Comparison of ENCODE assay signal across 15 mouse cellular contexts in the genomic region with DNA sequence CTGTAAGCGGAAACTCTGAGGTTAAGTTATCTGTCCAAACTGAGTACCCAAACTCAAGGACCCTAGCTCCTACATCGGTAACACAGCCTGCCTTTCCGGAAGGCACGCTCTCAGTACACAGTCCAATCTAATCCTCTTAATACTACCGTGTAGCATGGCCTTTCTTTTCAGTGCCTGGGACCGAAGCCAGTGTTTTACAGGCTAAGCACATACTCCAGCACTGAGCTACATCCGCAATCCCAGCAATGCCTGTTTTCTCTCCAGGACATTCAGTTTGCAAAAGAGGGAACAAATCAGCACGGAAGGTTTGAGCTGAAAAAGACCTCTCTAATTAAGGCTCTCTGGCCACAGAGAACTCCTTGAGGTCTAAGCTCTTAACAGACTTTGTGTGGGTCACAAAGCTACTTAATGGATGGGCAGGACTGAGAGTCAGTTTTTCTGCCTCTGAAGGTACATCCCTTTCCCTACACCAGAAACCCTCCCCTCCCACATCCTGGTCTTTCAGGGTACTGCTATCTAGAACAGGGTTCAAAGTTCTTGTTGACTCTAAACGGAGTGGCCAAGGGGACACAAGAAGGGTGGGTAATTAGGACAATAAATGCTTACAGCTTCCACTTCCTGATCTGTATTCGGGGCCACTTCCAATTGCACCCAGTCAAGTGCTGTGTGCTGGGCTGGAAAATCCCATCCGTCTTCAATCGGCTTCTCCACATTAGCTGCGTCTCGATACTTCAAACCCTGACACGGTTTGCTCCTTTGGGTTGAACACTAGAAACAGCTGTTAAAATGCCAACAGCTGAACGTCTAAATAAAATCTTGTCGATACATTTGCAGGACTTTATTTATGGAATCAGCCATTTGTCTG. TPM values are rescaled to one million over a fixed set of nuclear protein-coding genes. Genes with fewer than 3 reads are reported as not detected.
DNase-seq lines count a peak whose midpoint lies in the region; ATAC-seq lines count a peak whose summit lies in the region.
"Had no signal": no experiment of that assay in that cellular context is flagged by ENCODE, and none has a peak within 500 bp of the region (broad histone marks: within the 10 kb centered on the region; RNA-seq: fewer than 3 reads in every experiment).

No protein-coding gene starts in this region.

- WGBS in hindbrain, embryonic 15.5 days, result 66% methylated on average over 17 of the region's 17 CpGs
- WGBS in hindbrain, embryonic 13.5 days, result 71% methylated on average over 17 of the region's 17 CpGs
- WGBS in neural tube, embryonic 15.5 days, result 58% methylated on average over 17 of the region's 17 CpGs
- 48% methylated on average over 17 of the region's 17 CpGs for WGBS in limb, embryonic 15.5 days

- H3K4me3 ChIP-seq in hindbrain, embryonic 15.5 days, result no peak overlapping the region
- H3K4me3 ChIP-seq in hindbrain, embryonic 13.5 days, result no peak overlapping the region
- H3K4me3 ChIP-seq in neural tube, embryonic 15.5 days (replicated peaks), result no peak overlapping the region
- H3K4me3 ChIP-seq in limb, embryonic 15.5 days, result no peak overlapping the region
- H3K4me3 ChIP-seq: kidney, embryonic 15.5 days had no signal

- no peak for DNase-seq in neural tube, embryonic 10.5 days (ENCODE audit: extremely low spot score, low spot score)
- peak; percentile 67 for DNase-seq in yolk sac, embryonic 10.5 days (ENCODE audit: low spot score)
- no peak for DNase-seq in embryo, embryonic 10.5 days (ENCODE audit: low spot score)
- no peak for DNase-seq in adrenal gland, adult (ENCODE audit: inconsistent age in 2 of 2, low spot score in 1 of 2)
- DNase-seq: adrenal gland, adult 8-10 months; cerebellum, adult 11 months; heart, postnatal 36 days had no signal

- peak; percentile 84 for ATAC-seq in hindbrain, embryonic 15.5 days (ENCODE audit: low FRiP score, low read depth)
- no peak for ATAC-seq in hindbrain, embryonic 13.5 days (ENCODE audit: low FRiP score)
- peak; percentile 53; the same call in 1 of the 2 replicates for ATAC-seq in neural tube, embryonic 15.5 days (ENCODE audit: low FRiP score)
- no peak for ATAC-seq in limb, embryonic 15.5 days (ENCODE audit: insufficient number of reproducible peaks, low FRiP score, low TSS enrichment, low read depth)

- H3K4me2 ChIP-seq in hindbrain, embryonic 15.5 days, result no peak overlapping the region
- H3K4me2 ChIP-seq in hindbrain, embryonic 13.5 days, result no peak overlapping the region
- no peak overlapping the region for H3K4me2 ChIP-seq in neural tube, embryonic 15.5 days
- H3K4me2 ChIP-seq in limb, embryonic 15.5 days, result no peak overlapping the region
- H3K4me2 ChIP-seq: kidney, embryonic 15.5 days had no signal

- no peaks in the 10 kb centered on the region for H3K36me3 ChIP-seq in hindbrain, embryonic 15.5 days
- no peaks in the 10 kb centered on the region for H3K36me3 ChIP-seq in hindbrain, embryonic 13.5 days
- H3K36me3 ChIP-seq in neural tube, embryonic 15.5 days, result no peaks in the 10 kb centered on the region
- no peaks in the 10 kb centered on the region for H3K36me3 ChIP-seq in limb, embryonic 15.5 days
- H3K36me3 ChIP-seq: kidney, embryonic 15.5 days had no signal

- H3K27ac ChIP-seq in hindbrain, embryonic 15.5 days (replicated peaks), result peak overlapping the region; percentile 9; the same call in 1 of the 2 replicates
- H3K27ac ChIP-seq in hindbrain, embryonic 13.5 days, result no peak overlapping the region
- 0 out of 2 replicates have a peak overlapping the region, but pooled peaks have one; percentile 4 for H3K27ac ChIP-seq in neural tube, embryonic 15.5 days (replicated peaks)
- 0 out of 2 replicates have a peak overlapping the region, but pooled peaks have one; percentile 38 for H3K27ac ChIP-seq in limb, embryonic 15.5 days
- H3K27ac ChIP-seq: kidney, embryonic 15.5 days had no signal

- no peaks in the 10 kb centered on the region for H3K9me3 ChIP-seq in hindbrain, embryonic 15.5 days
- no peaks in the 10 kb centered on the region for H3K9me3 ChIP-seq in hindbrain, embryonic 13.5 days
- H3K9me3 ChIP-seq in neural tube, embryonic 15.5 days (replicated peaks), result no peaks in the 10 kb centered on the region
- no peaks in the 10 kb centered on the region for H3K9me3 ChIP-seq in limb, embryonic 15.5 days
- H3K9me3 ChIP-seq: kidney, embryonic 15.5 days had no signal

- no peaks in the 10 kb centered on the region for H3K4me1 ChIP-seq in hindbrain, embryonic 15.5 days (replicated peaks)
- H3K4me1 ChIP-seq in hindbrain, embryonic 13.5 days (replicated peaks), result no peaks in the 10 kb centered on the region
- H3K4me1 ChIP-seq in neural tube, embryonic 15.5 days, result 0 out of 2 replicates have a peak, but pooled peaks cover 4% of the 10 kb centered on the region
- H3K4me1 ChIP-seq in limb, embryonic 15.5 days, result peaks cover 10% of the 10 kb centered on the region; the same call in 1 of the 2 replicates
- H3K4me1 ChIP-seq: kidney, embryonic 15.5 days had no signal

- H3K9ac ChIP-seq in hindbrain, embryonic 15.5 days, result no peak overlapping the region
- no peak overlapping the region for H3K9ac ChIP-seq in hindbrain, embryonic 13.5 days
- no peak overlapping the region for H3K9ac ChIP-seq in neural tube, embryonic 15.5 days (replicated peaks)
- H3K9ac ChIP-seq in limb, embryonic 15.5 days, result no peak overlapping the region
- H3K9ac ChIP-seq: kidney, embryonic 15.5 days had no signal

- H3K27me3 ChIP-seq in hindbrain, embryonic 15.5 days, result no peaks in the 10 kb centered on the region
- no peaks in the 10 kb centered on the region for H3K27me3 ChIP-seq in hindbrain, embryonic 13.5 days
- no peaks in the 10 kb centered on the region for H3K27me3 ChIP-seq in neural tube, embryonic 15.5 days (replicated peaks)
- no peaks in the 10 kb centered on the region for H3K27me3 ChIP-seq in limb, embryonic 15.5 days
- H3K27me3 ChIP-seq: kidney, embryonic 15.5 days had no signal

RNA-seq across cellular contexts. Expression of gene Mcu, which starts 12.4 kb away (rescaled TPM):
- polyA plus RNA-seq in hindbrain, embryonic 15.5 days (2015; fragmentation: Nextera tagmentation; extraction: Ambion mirVana), result 31.7 and 34.6 TPM in 2 replicates
- 24.9 and 27.0 TPM in 2 replicates for polyA plus RNA-seq in hindbrain, embryonic 13.5 days (2015; fragmentation: Nextera tagmentation; extraction: Ambion mirVana)
- 49.2 and 51.7 TPM in 2 replicates for polyA plus RNA-seq in neural tube, embryonic 15.5 days (2015; fragmentation: Nextera tagmentation; extraction: Ambion mirVana)
- 53.4 and 57.1 TPM in 2 replicates for polyA plus RNA-seq in limb, embryonic 15.5 days (2015; fragmentation: Nextera tagmentation; extraction: Ambion mirVana)

RNA-seq across cellular contexts. Expression of gene Gm10322, which starts 13.0 kb away (rescaled TPM):
- not detected in 2 replicates for polyA plus RNA-seq in hindbrain, embryonic 15.5 days (2015; fragmentation: Nextera tagmentation; extraction: Ambion mirVana)
- polyA plus RNA-seq in hindbrain, embryonic 13.5 days (2015; fragmentation: Nextera tagmentation; extraction: Ambion mirVana), result 0.64 TPM in 1 of 2 replicates, not detected in the other
- not detected in 2 replicates for polyA plus RNA-seq in neural tube, embryonic 15.5 days (2015; fragmentation: Nextera tagmentation; extraction: Ambion mirVana)
- not detected in 2 replicates for polyA plus RNA-seq in limb, embryonic 15.5 days (2015; fragmentation: Nextera tagmentation; extraction: Ambion mirVana)
- polyA plus RNA-seq: embryonic facial prominence, embryonic 11.5 days; kidney, embryonic 15.5 days; neural tube, embryonic 14.5 days; spleen, adult 2 months had no signal

Comparison
In these comparisons a context has a peak if more than half of its experiments do, and no peak if none do; other contexts are left out.
1. ATAC-seq: peak in hindbrain, embryonic 15.5 days (single experiment) and neural tube, embryonic 15.5 days (single experiment); none in hindbrain, embryonic 13.5 days (single experiment) and limb, embryonic 15.5 days (single experiment).